Mouse (Mus musculus) testis, adult 2 months (tissue): ENCODE results near the gene Yaf2. TPM values are rescaled to one million over a fixed set of nuclear protein-coding genes. Genes with fewer than 3 reads are reported as not detected.
"Not testable (repeated sequence)": the region's sequence is repeated elsewhere in the genome, so short reads cannot be mapped to it uniquely, and the experiment has no call there.

Experiments used
- H3K27ac ChIP-seq: fragments of 200-500 bp; 2 replicates; pipeline ENCODE4 v1.5.1; 2012; ENCODE audit warnings: low read depth, low read length; ENCODE audit not compliant: control insufficient read depth, insufficient read depth
- H3K27me3 ChIP-seq: fragments of 200-500 bp; 2 replicates; pipeline ENCODE4 v1.6.1; 2012; ENCODE audit warnings: mild to moderate bottlenecking, low read length, moderate library complexity; ENCODE audit not compliant: control insufficient read depth, insufficient read depth
- H3K36me3 ChIP-seq: fragments of 200-500 bp; 2 replicates; pipeline ENCODE4 v1.6.1; 2012; ENCODE audit warnings: mild to moderate bottlenecking, low read length; ENCODE audit not compliant: control insufficient read depth, insufficient read depth
- H3K4me1 ChIP-seq: fragments of 200-500 bp; 2 replicates; pipeline ENCODE4 v1.6.1; 2012; ENCODE audit warnings: low read length; ENCODE audit not compliant: control insufficient read depth, insufficient read depth
- H3K4me3 ChIP-seq: fragments of 200-500 bp; 2 replicates; pipeline ENCODE4 v1.5.1; 2012; ENCODE audit warnings: low read depth, mild to moderate bottlenecking, low read length, moderate library complexity, mixed read lengths; ENCODE audit not compliant: control insufficient read depth
- CTCF ChIP-seq: fragments of 200-500 bp; IDR thresholded peaks from 2 replicates; pipeline ENCODE4 v1.5.1; 2012; ENCODE audit warnings: low read depth, mild to moderate bottlenecking, inconsistent platforms, low read length, moderate library complexity; ENCODE audit not compliant: control insufficient read depth, insufficient read depth, insufficient replicate concordance
- POLR2A ChIP-seq: fragments of 200-500 bp; IDR thresholded peaks from 2 replicates; pipeline ENCODE4 v1.6.1; 2012; ENCODE audit warnings: low read depth, mild to moderate bottlenecking, inconsistent platforms, low read length, moderate library complexity; ENCODE audit not compliant: control insufficient read depth
- polyA plus RNA-seq: library from polyadenylated mRNA; depleted of rRNA; stranded (reverse); fragments of >200 nt; gene quantifications from 2 replicates; pipeline ENCODE4 v1.2.3, GENCODE M21; 2012; rRNA removed

The Yaf2 gene
- 8.7 and 10.3 TPM in 2 replicates for polyA plus RNA-seq

GRCm38 (mm10) chr15:93336925-93337761, at the start of gene Yaf2:
TSS of gene Yaf2 (minus strand) at chr15:93336935.
- Histone ChIP-seq H3K4me3 (peak within 1 kb of the TSS; percentile 97), H3K27ac (peak within 1 kb of the TSS; percentile 78), H3K27me3 (no peaks in the 10 kb centered on the region), H3K36me3 (no peaks in the 10 kb centered on the region), H3K4me1 (peaks cover 6% of the 10 kb centered on the region)
- TF ChIP-seq CTCF = no peak
- no peak for TF ChIP-seq POLR2A

- Histone ChIP-seq H3K27me3 (no peaks in the 10 kb centered on the region), H3K4me1 (no peaks in the 10 kb centered on the region), H3K36me3 (no peaks in the 10 kb centered on the region), H3K27ac (no peak overlapping the region), H3K4me3 (no peak overlapping the region)
- TF ChIP-seq CTCF (no peak), POLR2A (no peak)
These were observed 44.6 kb upstream of the Yaf2 start for GRCm38 (mm10) chr15:93381337-93381736.

DNA sequence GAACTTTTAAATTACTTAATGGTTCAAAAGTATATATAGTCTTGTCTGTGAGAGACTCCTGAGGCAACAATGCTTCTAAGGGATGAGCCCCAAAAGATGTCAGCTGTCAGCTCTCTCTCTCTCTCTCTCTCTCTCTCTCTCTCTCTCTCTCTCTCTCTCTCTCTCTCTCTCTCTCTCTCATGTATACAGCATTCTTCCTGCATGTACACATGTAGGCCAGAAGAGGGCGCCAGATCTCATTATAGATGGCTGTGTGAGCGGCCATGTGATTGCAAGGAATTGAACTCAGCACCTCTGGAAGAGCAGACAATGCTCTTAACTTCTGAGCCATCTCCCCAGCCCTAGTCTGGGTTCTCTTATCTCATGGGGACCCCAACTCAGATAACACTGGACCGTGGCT, 42.4 kb upstream of the Yaf2 start:
- H3K4me3 ChIP-seq = no peak overlapping the region
- no peaks in the 10 kb centered on the region for H3K36me3 ChIP-seq
- H3K4me1 ChIP-seq = no peaks in the 10 kb centered on the region
- H3K27me3 ChIP-seq = no peaks in the 10 kb centered on the region
- no peak; the same call in 1 of the 2 replicates for TF ChIP-seq CTCF
- TF ChIP-seq POLR2A = no peak
- H3K27ac ChIP-seq = no peak overlapping the region

- H3K27me3 ChIP-seq = no peaks in the 10 kb centered on the region
- H3K4me1 ChIP-seq = no peaks in the 10 kb centered on the region
- TF ChIP-seq POLR2A (no peak), CTCF (no peak)
- H3K27ac ChIP-seq = no peak overlapping the region
- no peaks in the 10 kb centered on the region for H3K36me3 ChIP-seq
- no peak overlapping the region for H3K4me3 ChIP-seq
These were observed 39.0 kb upstream of the Yaf2 start for GRCm38 (mm10) chr15:93375696-93376095.

DNA sequence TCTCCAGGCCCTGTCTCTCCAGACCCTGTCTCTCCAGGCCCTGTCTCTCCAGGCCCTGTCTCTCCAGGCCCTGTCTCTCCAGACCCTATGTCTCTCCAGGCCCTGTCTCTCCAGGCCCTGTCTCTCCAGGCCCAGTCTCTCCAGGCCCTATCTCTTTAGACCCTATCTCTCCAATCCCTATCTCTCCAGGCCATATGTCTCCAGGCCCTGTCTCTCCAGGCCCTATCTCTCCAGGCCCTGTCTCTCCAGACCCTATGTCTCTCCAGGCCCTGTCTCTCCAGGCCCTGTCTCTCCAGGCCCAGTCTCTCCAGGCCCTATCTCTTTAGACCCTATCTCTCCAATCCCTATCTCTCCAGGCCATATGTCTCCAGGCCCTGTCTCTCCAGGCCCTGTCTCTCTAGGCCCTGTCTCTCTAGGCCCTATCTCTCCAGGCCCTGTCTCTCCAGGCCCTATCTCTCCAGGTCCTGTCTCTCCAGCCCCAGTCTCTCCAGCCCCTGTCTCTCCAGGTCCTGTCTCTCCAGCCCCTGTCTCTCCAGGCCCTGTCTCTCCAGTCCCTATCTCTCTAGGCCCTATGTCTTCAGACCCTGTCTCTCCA, 35.9 kb upstream of the Yaf2 start:
- not testable (repeated sequence) for H3K4me3 ChIP-seq

DNA sequence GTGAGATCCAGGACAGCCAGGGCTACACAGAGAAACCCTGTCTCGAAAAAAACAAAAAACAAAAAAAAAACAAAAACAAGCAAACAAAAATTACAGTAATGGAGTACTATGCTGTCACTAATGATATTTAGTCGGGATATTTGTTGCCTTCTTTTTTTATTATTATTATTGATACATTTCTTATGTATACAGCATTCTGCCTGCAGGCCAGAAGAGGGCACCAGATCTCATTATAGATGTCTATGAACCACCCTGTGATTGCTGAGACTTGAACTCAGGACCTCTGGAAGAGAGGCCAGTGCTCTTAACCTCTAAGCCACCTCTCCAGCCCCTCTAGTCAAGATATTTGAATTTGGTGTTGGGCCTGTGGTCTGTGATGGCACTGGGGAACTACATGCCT, 35.1 kb upstream of the Yaf2 start:
- no peaks in the 10 kb centered on the region for H3K27me3 ChIP-seq
- no peak for TF ChIP-seq POLR2A
- no peak for TF ChIP-seq CTCF
- H3K27ac ChIP-seq = no peak overlapping the region
- no peaks in the 10 kb centered on the region for H3K36me3 ChIP-seq
- no peaks in the 10 kb centered on the region for H3K4me1 ChIP-seq
- no peak overlapping the region for H3K4me3 ChIP-seq

More for the DNA sequence above, 35.9 kb upstream of the Yaf2 start:
- not testable (repeated sequence) for H3K27ac ChIP-seq, H3K4me1 ChIP-seq, H3K27me3 ChIP-seq, H3K36me3 ChIP-seq

DNA sequence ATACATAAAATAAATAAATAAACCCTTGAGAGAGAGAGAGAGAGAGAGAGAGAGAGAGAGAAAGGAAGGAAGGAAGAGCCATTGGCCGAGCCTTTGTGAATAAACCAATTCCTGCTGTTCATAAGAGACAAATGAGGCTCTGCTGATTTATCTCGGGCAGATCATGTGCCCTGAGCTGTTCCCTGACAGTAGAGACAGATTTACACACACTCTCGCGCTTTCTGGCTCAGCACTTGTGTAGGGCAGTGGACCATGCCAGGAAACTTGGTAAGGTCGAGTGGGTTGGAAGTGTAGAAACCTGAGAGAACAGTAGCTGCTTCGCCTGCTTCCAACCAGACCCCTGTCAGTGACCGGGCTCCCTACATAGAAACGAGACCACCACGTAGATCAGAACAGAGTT, 31.8 kb upstream of the Yaf2 start:
- no peak overlapping the region for H3K4me3 ChIP-seq

GRCm38 (mm10) chr15:93365561-93365960, 28.8 kb upstream of the Yaf2 start:
- Histone ChIP-seq H3K27me3 (no peaks in the 10 kb centered on the region), H3K36me3 (no peaks in the 10 kb centered on the region), H3K4me1 (no peaks in the 10 kb centered on the region), H3K27ac (no peak overlapping the region), H3K4me3 (no peak overlapping the region)
- TF ChIP-seq POLR2A (no peak), CTCF (no peak)

More for the DNA sequence above, 31.8 kb upstream of the Yaf2 start:
- TF ChIP-seq CTCF (no peak), POLR2A (no peak)
- Histone ChIP-seq H3K4me1 (no peaks in the 10 kb centered on the region), H3K27me3 (no peaks in the 10 kb centered on the region), H3K36me3 (no peaks in the 10 kb centered on the region), H3K27ac (no peak overlapping the region)
